Mouse (Mus musculus): ENCODE data around the gene Prim2. TPM values are rescaled to one million over a fixed set of nuclear protein-coding genes. Genes with fewer than 3 reads are reported as not detected.

Prim2 gene
- 1 to 10 TPM; 4.2 to 5.5 TPM for total RNA-seq (2021)
- long read RNA-seq, experiment 1, transcript Prim2-201 (14 exons, 1,975 nt), result major isoform, 6 of 7 reads
- long read RNA-seq, experiment 1, partial matches to known transcripts, result 0 of 7 reads
- long read RNA-seq, experiment 1, other reads (novel, unspliced or antisense), result 1 of 7 reads
- long read RNA-seq, experiment 2, partial matches to known transcripts, result 0 of 5 reads
- long read RNA-seq, experiment 2, other reads (novel, unspliced or antisense), result 1 of 5 reads

- DNase-seq, result peak; percentile 95
Measured at GRCm38 (mm10) chr1:33669708-33670141, at the start of gene Prim2. Gene Prim2 (minus strand): TSS chr1:33669795.

- DNase-seq, result no peak
Measured at GRCm38 (mm10) chr1:33717636-33718035, 48.0 kb upstream of the Prim2 start.

- no peak for DNase-seq
Measured at GRCm38 (mm10) chr1:33714796-33715195, 45.2 kb upstream of the Prim2 start.

- no peak for DNase-seq
Measured at GRCm38 (mm10) chr1:33712026-33712425, 42.4 kb upstream of the Prim2 start.

- no peak for DNase-seq
Measured at GRCm38 (mm10) chr1:33709615-33710014, 40.0 kb upstream of the Prim2 start.

- no peak for DNase-seq
Measured at GRCm38 (mm10) chr1:33701244-33701643, 31.6 kb upstream of the Prim2 start.

- no peak for DNase-seq
Measured at GRCm38 (mm10) chr1:33696016-33696415, 26.4 kb upstream of the Prim2 start.

- DNase-seq, result no peak
Measured at GRCm38 (mm10) chr1:33693893-33694292, 24.3 kb upstream of the Prim2 start.

GRCm38 (mm10) chr1:33690087-33690448 lies 20.5 kb upstream of the Prim2 start:
- no peak for DNase-seq

- no peak for DNase-seq
Measured at GRCm38 (mm10) chr1:33689446-33690086, 20.0 kb upstream of the Prim2 start.

- no peak for DNase-seq
Measured at GRCm38 (mm10) chr1:33688810-33689209, 19.2 kb upstream of the Prim2 start.

- DNase-seq, result no peak
Measured at GRCm38 (mm10) chr1:33684459-33684858, 14.9 kb upstream of the Prim2 start.

- no peak for DNase-seq
Measured at GRCm38 (mm10) chr1:33680890-33681289, 11.3 kb upstream of the Prim2 start.

- DNase-seq, result no peak
Measured at GRCm38 (mm10) chr1:33680435-33680834, 10.8 kb upstream of the Prim2 start.

- DNase-seq, result no peak
Measured at GRCm38 (mm10) chr1:33673158-33673960, 3.8 kb upstream of the Prim2 start.

- DNase-seq, result peak; percentile 32
Measured at GRCm38 (mm10) chr1:33672514-33672913, 2.9 kb upstream of the Prim2 start.

- no peak for DNase-seq
Measured at GRCm38 (mm10) chr1:33672083-33672482, 2.5 kb upstream of the Prim2 start.

GRCm38 (mm10) chr1:33671441-33671840 lies 1.8 kb upstream of the Prim2 start:
- DNase-seq, result no peak

- DNase-seq, result peak; percentile 49
Measured at GRCm38 (mm10) chr1:33670164-33670616, 595 bp upstream of the Prim2 start.

- DNase-seq, result no peak
Measured at GRCm38 (mm10) chr1:33663605-33664117, 5.9 kb downstream of the Prim2 start.

- no peak for DNase-seq
Measured at GRCm38 (mm10) chr1:33663163-33663562, 6.4 kb downstream of the Prim2 start.

GRCm38 (mm10) chr1:33658302-33658701 lies 11.3 kb downstream of the Prim2 start:
- no peak for DNase-seq

- DNase-seq, result no peak
Measured at GRCm38 (mm10) chr1:33657574-33658149, 11.9 kb downstream of the Prim2 start.
